ENCODE assay signal across 16 mouse cellular contexts in genomic region chr14:32145809-32146511, GRCm38 (mm10). TPM values are rescaled to one million over a fixed set of nuclear protein-coding genes. Genes with fewer than 3 reads are reported as not detected.
DNase-seq lines count a peak whose midpoint lies in the region; ATAC-seq lines count a peak whose summit lies in the region.
"Had no signal": no experiment of that assay in that cellular context is flagged by ENCODE, and none has a peak within 500 bp of the region (broad histone marks: within the 10 kb centered on the region; RNA-seq: fewer than 3 reads in every experiment).

No protein-coding gene starts in this region.

- H3K27me3 ChIP-seq in heart, embryonic 16.5 days (ENCODE audit: control insufficient read depth, insufficient read depth, low read length) = no peaks in the 10 kb centered on the region
- H3K27me3 ChIP-seq in megakaryocyte, embryonic 14.5 days (replicated peaks) = no peaks in the 10 kb centered on the region
- H3K27me3 ChIP-seq in hindbrain, embryonic 14.5 days (ENCODE audit: control insufficient read depth, insufficient read depth, low read length) = no peaks in the 10 kb centered on the region
- H3K27me3 ChIP-seq: neural tube, embryonic 15.5 days had no signal

- no peak overlapping the region for H3K4me3 ChIP-seq in heart, embryonic 16.5 days (ENCODE audit: low read length)
- peak overlapping the region; percentile 80 for H3K4me3 ChIP-seq in megakaryocyte, embryonic 14.5 days (replicated peaks)
- no peak overlapping the region for H3K4me3 ChIP-seq in hindbrain, embryonic 14.5 days (replicated peaks; ENCODE audit: low read length)
- H3K4me3 ChIP-seq: neural tube, embryonic 15.5 days had no signal

- peak overlapping the region; percentile 41; the same call in 1 of the 2 replicates for H3K27ac ChIP-seq in heart, embryonic 16.5 days (ENCODE audit: low read length)
- H3K27ac ChIP-seq in hindbrain, embryonic 14.5 days = no peak overlapping the region
- H3K27ac ChIP-seq: neural tube, embryonic 15.5 days had no signal

- 40% methylated on average over 7 of the region's 7 CpGs for WGBS in heart, embryonic 16.5 days
- 88% methylated on average over 7 of the region's 7 CpGs for WGBS in hindbrain, embryonic 14.5 days

- no peak overlapping the region for H3K9ac ChIP-seq in heart, embryonic 16.5 days (ENCODE audit: low read length)
- no peak overlapping the region for H3K9ac ChIP-seq in hindbrain, embryonic 14.5 days
- H3K9ac ChIP-seq: neural tube, embryonic 15.5 days had no signal

- no peak overlapping the region for H3K4me2 ChIP-seq in heart, embryonic 16.5 days (ENCODE audit: low read depth, low read length)
- H3K4me2 ChIP-seq in hindbrain, embryonic 14.5 days (replicated peaks) = no peak overlapping the region
- H3K4me2 ChIP-seq: neural tube, embryonic 15.5 days had no signal

- no peak for DNase-seq in heart, adult 18-20 months
- DNase-seq in MEL-GATA-1-ER (ENCODE audit: extremely low read depth, low read depth) = peak; percentile 90
- DNase-seq in hindbrain, embryonic 14.5 days (ENCODE audit: low spot score) = no peak
- DNase-seq in adrenal gland, postnatal 25 days = no peak
- DNase-seq: cerebellum, postnatal 10 days; heart, postnatal 36 days; kidney, adult 18-20 months; right cerebral cortex, postnatal 14 days had no signal

- no peaks in the 10 kb centered on the region for H3K4me1 ChIP-seq in heart, embryonic 16.5 days (ENCODE audit: control insufficient read depth, insufficient read depth, low read length)
- peaks cover 59% of the 10 kb centered on the region for H3K4me1 ChIP-seq in megakaryocyte, embryonic 14.5 days
- H3K4me1 ChIP-seq in hindbrain, embryonic 14.5 days (replicated peaks; ENCODE audit: control insufficient read depth, insufficient read depth, low read length) = no peaks in the 10 kb centered on the region
- H3K4me1 ChIP-seq: neural tube, embryonic 15.5 days had no signal

- peaks cover 9% of the 10 kb centered on the region for H3K9me3 ChIP-seq in heart, embryonic 16.5 days (replicated peaks; ENCODE audit: control insufficient read depth, low read length)
- peaks cover 18% of the 10 kb centered on the region for H3K9me3 ChIP-seq in megakaryocyte, embryonic 14.5 days
- H3K9me3 ChIP-seq in hindbrain, embryonic 14.5 days (ENCODE audit: control insufficient read depth, low read length) = 0 out of 2 replicates have a peak, but pooled peaks cover 9% of the 10 kb centered on the region
- H3K9me3 ChIP-seq: neural tube, embryonic 15.5 days had no signal

- 0 out of 2 replicates have a peak, but pooled peaks have one; percentile 45 for ATAC-seq in heart, embryonic 16.5 days (replicated peaks; ENCODE audit: extremely low read depth, insufficient read depth, low FRiP score)
- ATAC-seq in erythroblast, adult 5-6 weeks (replicated peaks; ENCODE audit: low FRiP score, poor library complexity, severe bottlenecking) = peak; percentile 92
- no peak for ATAC-seq in hindbrain, embryonic 14.5 days (ENCODE audit: low FRiP score)
- ATAC-seq: lung, postnatal 0 days had no signal

- H3K36me3 ChIP-seq in heart, embryonic 16.5 days (ENCODE audit: control insufficient read depth, insufficient read depth) = no peaks in the 10 kb centered on the region
- H3K36me3 ChIP-seq in megakaryocyte, embryonic 14.5 days (replicated peaks; ENCODE audit: low read length) = peaks cover 14% of the 10 kb centered on the region
- H3K36me3 ChIP-seq in hindbrain, embryonic 14.5 days (replicated peaks; ENCODE audit: control insufficient read depth, insufficient read depth) = no peaks in the 10 kb centered on the region
- H3K36me3 ChIP-seq: neural tube, embryonic 15.5 days had no signal

RNA-seq across cellular contexts. Expression of gene Msmb, which starts 4.1 kb away (rescaled TPM):
- not detected in 2 replicates for polyA plus RNA-seq in heart, embryonic 16.5 days (2015; fragmentation: Nextera tagmentation; extraction: Ambion mirVana)
- total RNA-seq in heart, adult 18-20 months (2021) = not detected
- total RNA-seq in erythroblast, adult 5-6 weeks (2015; ENCODE audit: low replicate concordance) = not detected in 2 replicates
- 5.2 TPM in 1 of 2 replicates, not detected in the other for total RNA-seq in erythroblast, adult 5-6 weeks (2017; ENCODE audit: low replicate concordance)
- not detected in 2 replicates for polyA plus RNA-seq in megakaryocyte, embryonic 14.5 days (2012; ENCODE audit: insufficient read depth, low replicate concordance)
- polyA plus RNA-seq in hindbrain, embryonic 14.5 days (2014; fragmentation: Nextera tagmentation; extraction: Ambion mirVana) = not detected in 2 replicates
- not detected in 2 replicates for total RNA-seq in adrenal gland, postnatal 25 days (2021)
- total RNA-seq: adrenal gland, postnatal 4 days; heart, postnatal 36 days; left cerebral cortex, postnatal 25 days; midbrain, postnatal 0 days had no signal
- polyA plus RNA-seq: lung, postnatal 0 days; midbrain, postnatal 0 days; neural tube, embryonic 15.5 days had no signal

RNA-seq across cellular contexts. Expression of gene Ncoa4, which starts 13.7 kb away (rescaled TPM):
- polyA plus RNA-seq in heart, embryonic 16.5 days (2015; fragmentation: Nextera tagmentation; extraction: Ambion mirVana) = 123 and 130 TPM in 2 replicates
- 100 to 1,000 TPM; 146 to 149 TPM for total RNA-seq in heart, adult 18-20 months (2021)
- total RNA-seq in erythroblast, adult 5-6 weeks (2015; ENCODE audit: low replicate concordance) = 661 and 684 TPM in 2 replicates
- total RNA-seq in erythroblast, adult 5-6 weeks (2017; ENCODE audit: low replicate concordance) = 773 and 931 TPM in 2 replicates
- 2.9 and 6.8 TPM in 2 replicates for polyA plus RNA-seq in megakaryocyte, embryonic 14.5 days (2012; ENCODE audit: insufficient read depth, low replicate concordance)
- polyA plus RNA-seq in hindbrain, embryonic 14.5 days (2014; fragmentation: Nextera tagmentation; extraction: Ambion mirVana) = 124 and 146 TPM in 2 replicates
- total RNA-seq in adrenal gland, postnatal 25 days (2021) = 151 and 193 TPM in 2 replicates

RNA-seq across cellular contexts. Expression of gene Timm23, which starts 55.7 kb away (rescaled TPM):
- polyA plus RNA-seq in heart, embryonic 16.5 days (2015; fragmentation: Nextera tagmentation; extraction: Ambion mirVana) = 274 and 354 TPM in 2 replicates
- total RNA-seq in heart, adult 18-20 months (2021) = 100 to 1,000 TPM; 205 to 217 TPM
- total RNA-seq in erythroblast, adult 5-6 weeks (2015; ENCODE audit: low replicate concordance) = 41.2 and 49.4 TPM in 2 replicates
- total RNA-seq in erythroblast, adult 5-6 weeks (2017; ENCODE audit: low replicate concordance) = 11.2 and 15.3 TPM in 2 replicates
- polyA plus RNA-seq in megakaryocyte, embryonic 14.5 days (2012; ENCODE audit: insufficient read depth, low replicate concordance) = 55.0 and 266 TPM in 2 replicates
- polyA plus RNA-seq in hindbrain, embryonic 14.5 days (2014; fragmentation: Nextera tagmentation; extraction: Ambion mirVana) = 244 and 255 TPM in 2 replicates
- total RNA-seq in adrenal gland, postnatal 25 days (2021) = 121 and 174 TPM in 2 replicates

RNA-seq across cellular contexts. Expression of gene Parg, which starts 55.8 kb away (rescaled TPM):
- 25.0 and 26.6 TPM in 2 replicates for polyA plus RNA-seq in heart, embryonic 16.5 days (2015; fragmentation: Nextera tagmentation; extraction: Ambion mirVana)
- total RNA-seq in heart, adult 18-20 months (2021) = 10 to 100 TPM; 17.0 to 18.5 TPM
- total RNA-seq in erythroblast, adult 5-6 weeks (2015; ENCODE audit: low replicate concordance) = 12.7 and 19.2 TPM in 2 replicates
- 28.6 and 39.1 TPM in 2 replicates for total RNA-seq in erythroblast, adult 5-6 weeks (2017; ENCODE audit: low replicate concordance)
- 1.1 and 4.6 TPM in 2 replicates for polyA plus RNA-seq in megakaryocyte, embryonic 14.5 days (2012; ENCODE audit: insufficient read depth, low replicate concordance)
- 40.1 and 44.8 TPM in 2 replicates for polyA plus RNA-seq in hindbrain, embryonic 14.5 days (2014; fragmentation: Nextera tagmentation; extraction: Ambion mirVana)
- 73.1 and 75.6 TPM in 2 replicates for total RNA-seq in adrenal gland, postnatal 25 days (2021)
